Mouse (Mus musculus): ENCODE results near the gene Nme7. TPM values are rescaled to one million over a fixed set of nuclear protein-coding genes. Genes with fewer than 3 reads are reported as not detected.
A peak's percentile ranks its signal among the peaks of the same experiment; 100 is the strongest.

Gene Nme7
- polyA plus RNA-seq, 1 experiment from 2014 or later = 64.3 TPM

DNA sequence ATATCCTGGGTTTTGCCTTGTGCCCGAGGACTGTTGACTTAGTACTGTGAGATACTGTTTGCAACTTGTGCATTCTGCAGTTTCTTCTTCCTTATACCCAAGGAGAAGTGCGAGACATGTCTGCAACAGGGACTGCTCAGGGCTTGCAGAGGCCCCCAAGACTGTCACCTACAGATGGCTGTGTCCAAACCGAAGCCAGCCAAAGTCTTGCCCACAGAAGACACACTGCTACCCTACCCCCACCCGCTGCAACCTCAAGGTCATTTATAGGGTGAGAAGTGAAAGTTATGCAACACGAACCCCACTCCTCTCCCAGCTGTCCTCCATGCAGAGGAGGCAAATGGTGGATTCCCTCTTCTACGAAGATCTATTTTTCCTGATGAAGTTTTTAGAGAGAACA is 148.7 kb downstream of the Nme7 start:
- no peaks in the 10 kb centered on the region for H3K4me1 ChIP-seq (ENCODE audit: insufficient read depth, low read length)
- peaks cover 18% of the 10 kb centered on the region for H3K27me3 ChIP-seq (ENCODE audit: insufficient read depth, low read length)
- no peak for ATAC-seq (ENCODE audit: low FRiP score, low TSS enrichment)
- no peak overlapping the region for H3K4me3 ChIP-seq (ENCODE audit: low read length)
- H3K9me3 ChIP-seq (ENCODE audit: low read length) = no peaks in the 10 kb centered on the region
- whole genome bisulfite sequencing = 79% methylated on average over 6 of the region's 6 CpGs
- H3K36me3 ChIP-seq (ENCODE audit: insufficient read depth, low read length) = peaks cover 5% of the 10 kb centered on the region; the same call in 1 of the 2 replicates
- H3K27ac ChIP-seq (ENCODE audit: low read length) = no peak overlapping the region
- H3K9ac ChIP-seq (replicated peaks; ENCODE audit: low read length) = no peak overlapping the region
- H3K4me2 ChIP-seq (replicated peaks; ENCODE audit: low read depth, low read length) = no peak overlapping the region

DNA sequence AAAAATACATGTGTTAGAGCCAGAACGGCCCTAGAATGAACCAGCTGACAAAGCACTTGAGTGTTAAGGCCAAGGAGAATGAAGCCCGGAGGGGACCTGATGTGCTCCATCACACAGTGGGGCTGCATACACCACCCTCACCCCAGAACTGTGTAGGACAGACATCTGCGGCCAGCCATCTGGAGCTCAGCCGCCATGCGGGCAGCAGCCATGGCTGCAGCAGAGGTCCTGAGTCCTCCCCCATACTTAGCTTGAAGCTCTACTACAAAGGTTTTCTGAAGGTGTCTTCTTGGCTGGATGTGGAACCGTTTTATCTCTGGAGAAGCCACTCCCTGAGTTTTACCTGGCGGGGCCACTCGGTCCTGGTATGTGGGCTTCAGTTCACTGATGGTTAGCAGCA is 149.2 kb downstream of the Nme7 start:
- Histone ChIP-seq H3K9ac (replicated peaks; ENCODE audit: low read length) (no peak overlapping the region), H3K36me3 (ENCODE audit: insufficient read depth, low read length) (peaks cover 5% of the 10 kb centered on the region; the same call in 1 of the 2 replicates), H3K4me3 (ENCODE audit: low read length) (no peak overlapping the region), H3K4me1 (ENCODE audit: insufficient read depth, low read length) (no peaks in the 10 kb centered on the region), H3K27me3 (ENCODE audit: insufficient read depth, low read length) (peaks cover 18% of the 10 kb centered on the region), H3K4me2 (replicated peaks; ENCODE audit: low read depth, low read length) (peak overlapping the region; percentile 47; the same call in 1 of the 2 replicates), H3K27ac (ENCODE audit: low read length) (no peak overlapping the region), H3K9me3 (ENCODE audit: low read length) (no peaks in the 10 kb centered on the region)
- WGBS = 85% methylated on average over 8 of the region's 8 CpGs
- no peak for ATAC-seq (ENCODE audit: low FRiP score, low TSS enrichment)

- H3K9ac ChIP-seq (replicated peaks; ENCODE audit: low read length) = no peak overlapping the region
- no peaks in the 10 kb centered on the region for H3K9me3 ChIP-seq (ENCODE audit: low read length)
- peak overlapping the region; percentile 72 for H3K4me3 ChIP-seq (ENCODE audit: low read length)
- H3K36me3 ChIP-seq (ENCODE audit: insufficient read depth, low read length) = peaks cover 5% of the 10 kb centered on the region; the same call in 1 of the 2 replicates
- ATAC-seq (ENCODE audit: low FRiP score, low TSS enrichment) = no peak
- peaks cover 23% of the 10 kb centered on the region for H3K27me3 ChIP-seq (ENCODE audit: insufficient read depth, low read length)
- 86% methylated on average over 5 of the region's 5 CpGs for WGBS
- no peak overlapping the region for H3K27ac ChIP-seq (ENCODE audit: low read length)
- peak overlapping the region; percentile 47 for H3K4me2 ChIP-seq (replicated peaks; ENCODE audit: low read depth, low read length)
- H3K4me1 ChIP-seq (ENCODE audit: insufficient read depth, low read length) = no peaks in the 10 kb centered on the region
Observed at GRCm38 (mm10) chr1:164453739-164454138, 149.8 kb downstream of the Nme7 start.

DNA sequence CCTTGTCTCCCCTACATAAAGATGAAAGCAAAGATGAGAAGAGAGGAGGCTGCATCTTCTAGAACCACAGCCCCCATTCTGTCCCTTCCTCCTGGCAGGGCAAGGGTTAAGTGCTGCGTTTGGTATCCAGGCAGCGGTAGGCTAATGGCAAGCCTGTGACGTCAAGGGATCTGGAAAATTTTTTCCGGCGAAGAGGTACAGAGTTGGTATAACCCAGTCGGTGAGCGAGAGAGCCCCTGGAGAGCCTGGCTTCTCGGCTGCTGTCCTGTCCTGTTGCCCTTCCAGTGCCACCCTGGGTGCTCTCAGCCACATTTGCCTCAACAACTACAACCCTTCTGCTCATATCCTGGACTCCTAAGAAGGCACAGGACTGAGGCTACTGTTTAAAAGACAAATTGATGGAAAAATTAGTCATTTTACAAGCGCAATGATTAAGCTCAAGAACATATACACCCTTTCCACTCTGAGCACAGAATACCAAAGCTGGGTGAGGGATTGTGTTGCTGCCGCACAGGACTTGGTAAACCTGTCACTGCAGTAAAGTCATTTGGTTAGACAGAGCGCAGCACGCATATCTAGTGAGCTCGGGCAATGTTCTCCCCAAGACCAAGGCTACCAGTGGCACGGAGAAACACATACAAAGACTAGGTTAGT is 151.0 kb downstream of the Nme7 start:
- no peaks in the 10 kb centered on the region for H3K4me1 ChIP-seq (ENCODE audit: insufficient read depth, low read length)
- ATAC-seq (ENCODE audit: low FRiP score, low TSS enrichment) = no peak
- H3K36me3 ChIP-seq (ENCODE audit: insufficient read depth, low read length) = peaks cover 5% of the 10 kb centered on the region; the same call in 1 of the 2 replicates
- H3K9ac ChIP-seq (replicated peaks; ENCODE audit: low read length) = peak overlapping the region; percentile 61
- no peaks in the 10 kb centered on the region for H3K9me3 ChIP-seq (ENCODE audit: low read length)
- peak overlapping the region; percentile 47 for H3K4me2 ChIP-seq (replicated peaks; ENCODE audit: low read depth, low read length)
- H3K27ac ChIP-seq (ENCODE audit: low read length) = peak overlapping the region; percentile 67
- WGBS = 40% methylated on average over 14 of the region's 14 CpGs
- peaks cover 29% of the 10 kb centered on the region for H3K27me3 ChIP-seq (ENCODE audit: insufficient read depth, low read length)
- H3K4me3 ChIP-seq (ENCODE audit: low read length) = peak overlapping the region; percentile 72

DNA sequence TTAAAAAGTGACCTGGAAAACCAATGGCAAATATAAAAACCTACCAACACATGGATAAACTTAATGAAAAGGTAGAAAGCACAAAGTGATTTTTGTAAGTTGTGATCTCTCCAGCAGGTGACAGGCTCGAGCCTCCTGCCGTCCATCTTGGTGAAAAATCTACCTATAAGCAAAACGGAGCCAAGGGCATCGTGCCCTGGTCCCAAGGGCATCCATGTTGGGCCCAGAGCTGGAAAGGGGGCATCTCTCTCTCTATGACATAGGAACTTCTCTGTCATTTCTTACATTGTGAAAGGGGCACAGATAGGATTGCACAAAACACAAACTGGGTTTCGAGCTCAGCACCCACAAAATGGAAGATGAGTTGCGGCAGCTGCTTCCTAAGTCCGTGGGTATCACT is 151.7 kb downstream of the Nme7 start:
- H3K9me3 ChIP-seq (ENCODE audit: low read length) = no peaks in the 10 kb centered on the region

GRCm38 (mm10) chr1:164456065-164456464 is 152.1 kb downstream of the Nme7 start:
- no peak for ATAC-seq (ENCODE audit: low FRiP score, low TSS enrichment)
- H3K4me2 ChIP-seq (replicated peaks; ENCODE audit: low read depth, low read length) = peak overlapping the region; percentile 72
- H3K4me3 ChIP-seq (ENCODE audit: low read length) = peak overlapping the region; percentile 72
- no peaks in the 10 kb centered on the region for H3K4me1 ChIP-seq (ENCODE audit: insufficient read depth, low read length)
- peak overlapping the region; percentile 85 for H3K9ac ChIP-seq (replicated peaks; ENCODE audit: low read length)
- peak overlapping the region; percentile 96 for H3K27ac ChIP-seq (ENCODE audit: low read length)
- 15% methylated on average over 6 of the region's 6 CpGs for WGBS
- no peaks in the 10 kb centered on the region for H3K9me3 ChIP-seq (ENCODE audit: low read length)
- H3K27me3 ChIP-seq (ENCODE audit: insufficient read depth, low read length) = peaks cover 29% of the 10 kb centered on the region
- peaks cover 5% of the 10 kb centered on the region; the same call in 1 of the 2 replicates for H3K36me3 ChIP-seq (ENCODE audit: insufficient read depth, low read length)

More for the DNA sequence above, 151.7 kb downstream of the Nme7 start:
- Histone ChIP-seq H3K4me2 (replicated peaks; ENCODE audit: low read depth, low read length) (peak overlapping the region; percentile 72), H3K9ac (replicated peaks; ENCODE audit: low read length) (peak overlapping the region; percentile 85), H3K27ac (ENCODE audit: low read length) (peak overlapping the region; percentile 96), H3K4me3 (ENCODE audit: low read length) (peak overlapping the region; percentile 72), H3K27me3 (ENCODE audit: insufficient read depth, low read length) (peaks cover 29% of the 10 kb centered on the region), H3K4me1 (ENCODE audit: insufficient read depth, low read length) (no peaks in the 10 kb centered on the region), H3K36me3 (ENCODE audit: insufficient read depth, low read length) (peaks cover 5% of the 10 kb centered on the region; the same call in 1 of the 2 replicates)
- ATAC-seq (ENCODE audit: low FRiP score, low TSS enrichment) = no peak
- 52% methylated on average over 7 of the region's 7 CpGs for WGBS

DNA sequence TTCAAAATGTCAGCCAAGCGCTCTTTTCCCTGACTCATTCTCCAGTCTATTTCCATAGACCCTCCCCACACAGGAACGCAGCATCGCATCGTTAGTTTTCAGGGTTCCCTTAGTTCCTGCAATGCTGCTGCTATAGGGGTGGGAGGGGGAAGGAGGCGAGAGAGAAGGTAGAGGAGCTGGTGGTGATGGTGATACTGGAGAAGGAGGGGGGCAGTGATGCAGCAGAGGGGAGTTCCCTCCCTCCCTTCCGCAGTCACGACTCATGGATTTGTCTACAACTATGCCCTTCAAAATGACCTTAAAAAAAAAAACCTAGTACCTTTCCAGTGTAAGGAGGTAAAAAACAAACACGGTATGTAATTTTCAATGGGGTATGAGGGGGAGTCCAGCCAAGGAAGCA is 152.8 kb downstream of the Nme7 start:
- H3K4me2 ChIP-seq (replicated peaks; ENCODE audit: low read depth, low read length) = peak overlapping the region; percentile 72
- H3K36me3 ChIP-seq (ENCODE audit: insufficient read depth, low read length) = peaks cover 5% of the 10 kb centered on the region; the same call in 1 of the 2 replicates
- H3K4me1 ChIP-seq (ENCODE audit: insufficient read depth, low read length) = 0 out of 2 replicates have a peak, but pooled peaks cover 2% of the 10 kb centered on the region
- H3K4me3 ChIP-seq (ENCODE audit: low read length) = peak overlapping the region; percentile 72
- peak overlapping the region; percentile 96 for H3K27ac ChIP-seq (ENCODE audit: low read length)
- H3K9ac ChIP-seq (replicated peaks; ENCODE audit: low read length) = peak overlapping the region; percentile 85
- peaks cover 29% of the 10 kb centered on the region for H3K27me3 ChIP-seq (ENCODE audit: insufficient read depth, low read length)
- ATAC-seq (ENCODE audit: low FRiP score, low TSS enrichment) = no peak
- WGBS = 9% methylated on average over 8 of the region's 8 CpGs
- no peaks in the 10 kb centered on the region for H3K9me3 ChIP-seq (ENCODE audit: low read length)

DNA sequence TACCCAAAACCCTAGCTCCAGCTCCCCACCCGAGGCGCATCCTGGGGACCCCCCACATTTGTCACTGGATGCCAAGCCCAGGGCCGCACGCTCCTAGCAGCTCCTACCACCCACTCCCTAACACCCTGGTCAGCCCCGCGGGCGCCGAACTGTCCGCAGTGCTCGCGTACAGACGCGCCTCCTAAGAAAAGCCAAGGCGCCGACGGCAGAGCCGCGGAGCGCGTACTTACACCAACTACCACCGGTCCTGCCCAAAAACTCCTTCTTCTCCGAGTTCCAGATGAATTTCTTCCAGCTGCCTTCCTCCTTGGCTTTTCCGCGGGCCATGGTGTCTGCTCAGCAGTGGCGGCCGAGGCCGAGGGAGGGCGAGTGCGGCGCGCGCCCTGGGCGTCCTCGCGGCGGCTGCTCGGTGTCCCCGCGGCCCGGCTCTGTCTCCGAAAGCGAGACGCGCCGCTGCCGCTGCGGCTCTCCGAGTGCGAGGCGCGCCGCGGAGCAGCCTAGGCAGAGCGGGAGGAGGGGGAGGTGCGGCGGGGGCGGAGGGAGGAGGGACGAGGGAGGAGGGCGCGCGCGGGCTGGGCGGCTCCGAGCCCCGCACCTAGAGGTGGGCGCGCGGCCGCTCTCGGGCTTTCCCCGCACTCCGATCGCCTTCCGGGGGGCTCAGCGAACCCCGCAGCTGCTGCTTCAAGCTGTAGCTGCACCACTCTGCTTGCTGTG is 153.8 kb downstream of the Nme7 start:
- H3K36me3 ChIP-seq (ENCODE audit: insufficient read depth, low read length) = peaks cover 2% of the 10 kb centered on the region; the same call in 1 of the 2 replicates

GRCm38 (mm10) chr1:164458245-164458613 is 154.3 kb downstream of the Nme7 start, which contains the start of gene Atp1b1:
Atp1b1 (minus strand) TSS chr1:164458355.
- 0 out of 2 replicates have a peak, but pooled peaks cover 2% of the 10 kb centered on the region for H3K4me1 ChIP-seq (ENCODE audit: insufficient read depth, low read length)
- WGBS = under 1% methylated on average over 34 of the region's 35 CpGs
- ATAC-seq (ENCODE audit: low FRiP score, low TSS enrichment) = peak; percentile 90
- no peaks in the 10 kb centered on the region for H3K9me3 ChIP-seq (ENCODE audit: low read length)
- H3K4me3 ChIP-seq (ENCODE audit: low read length) = peak within 1 kb of the TSS; percentile 72
- H3K36me3 ChIP-seq (ENCODE audit: insufficient read depth, low read length) = peaks cover under 1% of the 10 kb centered on the region; the same call in 1 of the 2 replicates
- H3K9ac ChIP-seq (replicated peaks; ENCODE audit: low read length) = peak within 1 kb of the TSS; percentile 85
- H3K27me3 ChIP-seq (ENCODE audit: insufficient read depth, low read length) = peaks cover 29% of the 10 kb centered on the region
- H3K4me2 ChIP-seq (replicated peaks; ENCODE audit: low read depth, low read length) = peak within 1 kb of the TSS; percentile 72
- peak within 1 kb of the TSS; percentile 96 for H3K27ac ChIP-seq (ENCODE audit: low read length)

More for the DNA sequence above, 153.8 kb downstream of the Nme7 start:
- no peaks in the 10 kb centered on the region for H3K9me3 ChIP-seq (ENCODE audit: low read length)
- peak; percentile 46 for ATAC-seq (ENCODE audit: low FRiP score, low TSS enrichment)
- WGBS = under 1% methylated on average over 60 of the region's 76 CpGs
- 0 out of 2 replicates have a peak, but pooled peaks cover 2% of the 10 kb centered on the region for H3K4me1 ChIP-seq (ENCODE audit: insufficient read depth, low read length)
- peak overlapping the region; percentile 96 for H3K27ac ChIP-seq (ENCODE audit: low read length)
- H3K4me2 ChIP-seq (replicated peaks; ENCODE audit: low read depth, low read length) = peak overlapping the region; percentile 72
- H3K27me3 ChIP-seq (ENCODE audit: insufficient read depth, low read length) = peaks cover 29% of the 10 kb centered on the region
- H3K4me3 ChIP-seq (ENCODE audit: low read length) = peak overlapping the region; percentile 72
- H3K9ac ChIP-seq (replicated peaks; ENCODE audit: low read length) = peak overlapping the region; percentile 85

All from kidney, embryonic 16.5 days (tissue).